Mouse (Mus musculus) embryonic facial prominence, embryonic 15.5 days (tissue): Measurements from ENCODE around the gene Zfp965. TPM values are rescaled to one million over a fixed set of nuclear protein-coding genes. Genes with fewer than 3 reads are reported as not detected.
"Not testable (repeated sequence)": the region's sequence is repeated elsewhere in the genome, so short reads cannot be mapped to it uniquely, and the experiment has no call there.

Experiments used
- ATAC-seq: fragments of 200-750 bp; cut with Nextera tagmentation; 2 replicates; pipeline ENCODE4 v1.8.0; 2017; ENCODE audit warnings: low read depth, moderate TSS enrichment; ENCODE audit not compliant: insufficient number of reproducible peaks, low FRiP score, low TSS enrichment
- H3K27ac ChIP-seq: fragments of 300-500 bp; sonication (generic); replicated peaks from 2 replicates; pipeline ENCODE4 v1.5.1; 2015; ENCODE audit warnings: mild to moderate bottlenecking, inconsistent platforms
- H3K27me3 ChIP-seq: fragments of 300-500 bp; sonication (generic); 2 replicates; pipeline ENCODE4 v1.6.1; 2015; ENCODE audit warnings: inconsistent platforms
- H3K36me3 ChIP-seq: fragments of 300-500 bp; sonication (generic); 2 replicates; pipeline ENCODE4 v1.6.1; 2015; ENCODE audit warnings: mild to moderate bottlenecking, inconsistent platforms
- H3K4me1 ChIP-seq: fragments of 300-500 bp; sonication (generic); 2 replicates; pipeline ENCODE4 v1.6.1; 2015; ENCODE audit warnings: inconsistent platforms
- H3K4me2 ChIP-seq: fragments of 300-500 bp; sonication (generic); replicated peaks from 2 replicates; pipeline ENCODE4 v1.6.1; 2015; ENCODE audit warnings: mild to moderate bottlenecking, inconsistent platforms
- H3K4me3 ChIP-seq: fragments of 300-500 bp; sonication (generic); replicated peaks from 2 replicates; pipeline ENCODE4 v1.5.1; 2015; ENCODE audit warnings: mild to moderate bottlenecking, inconsistent platforms
- H3K9ac ChIP-seq: fragments of 300-500 bp; sonication (generic); 2 replicates; pipeline ENCODE4 v1.6.1; 2015; ENCODE audit warnings: inconsistent platforms
- H3K9me3 ChIP-seq: fragments of 300-500 bp; sonication (generic); replicated peaks from 2 replicates; pipeline ENCODE4 v1.6.1; 2016; ENCODE audit warnings: inconsistent platforms
- WGBS: fragments of 180-500 bp; shearing (Covaris S2); methylation state at CpG from one replicate; pipeline ENCODE4 v1.1.7; 2015; 5-methylcytosine and 5-hydroxymethylcytosine counted together
- polyA plus RNA-seq: library from polyadenylated mRNA; unstranded; fragments of >200 nt; fragmentation: Nextera tagmentation; extraction: Ambion mirVana; gene quantifications from 2 replicates; pipeline ENCODE4 v1.2.1, GENCODE M21; 2015

Gene Zfp965
- polyA plus RNA-seq: 5.6 and 6.9 TPM in 2 replicates

- not testable (repeated sequence) for ATAC-seq, H3K27ac ChIP-seq, H3K9me3 ChIP-seq, H3K4me1 ChIP-seq, H3K4me2 ChIP-seq, H3K9ac ChIP-seq, H3K27me3 ChIP-seq, H3K4me3 ChIP-seq, H3K36me3 ChIP-seq
- no CpG with 5 or more reads among the region's 6 CpGs for WGBS
Observed at GRCm38 (mm10) chr2:175469685-175470084, at the start of gene Zfp965. TSS of gene Zfp965 (plus strand) at chr2:175469985.

GRCm38 (mm10) chr2:175435707-175436106, 34.1 kb upstream of the Zfp965 start, which contains the start of gene Gm4724:
TSS of gene Gm4724 (minus strand) at chr2:175435807.
- not testable (repeated sequence) for H3K27ac ChIP-seq, H3K4me2 ChIP-seq, H3K27me3 ChIP-seq, H3K4me1 ChIP-seq, ATAC-seq, H3K36me3 ChIP-seq, H3K9ac ChIP-seq, H3K9me3 ChIP-seq, H3K4me3 ChIP-seq
- no CpG with 5 or more reads among the region's 4 CpGs for WGBS

Other genes with a start within 250 kb of the Zfp965 start
- 0.45 TPM in 1 of 2 replicates, not detected in the other for gene Gm14440, start 194.9 kb upstream of the Zfp965 start, polyA plus RNA-seq
- gene Gm4631, start 131.8 kb upstream of the Zfp965 start, polyA plus RNA-seq: 18.3 and 18.4 TPM in 2 replicates
- gene Zfp968, start 97.5 kb upstream of the Zfp965 start, polyA plus RNA-seq: 3.6 and 4.3 TPM in 2 replicates
- gene Gm4724, start 34.2 kb upstream of the Zfp965 start, polyA plus RNA-seq: 8.8 and 13.4 TPM in 2 replicates
- not detected in 2 replicates for gene Gm11007, start 174.0 kb downstream of the Zfp965 start, polyA plus RNA-seq
- gene Zfp969, start 233.7 kb downstream of the Zfp965 start, polyA plus RNA-seq: 15.2 and 22.2 TPM in 2 replicates